Mouse (Mus musculus): ENCODE measurements around the gene Actrt2. TPM values are rescaled to one million over a fixed set of nuclear protein-coding genes. Genes with fewer than 3 reads are reported as not detected.

Gene Actrt2
- total and polyA plus RNA-seq, 2 experiments, result not detected

GRCm38 (mm10) chr4:154675441-154676000 is 7.9 kb upstream of the Actrt2 start:
- 67% methylated on average over 10 of the region's 10 CpGs for WGBS
- no peaks in the 10 kb centered on the region for H3K27me3 ChIP-seq (ENCODE audit: control insufficient read depth, insufficient read depth, low read length)
- no peak overlapping the region for H3K9ac ChIP-seq (ENCODE audit: low read depth, low read length)
- TF ChIP-seq POLR2A (IDR thresholded peaks at IDR 0.05; ENCODE audit: extremely low read depth, insufficient read depth, low read length) (no peak), CTCF (IDR thresholded peaks at IDR 0.05; ENCODE audit: low read depth, low read length) (no peak)
- no peaks in the 10 kb centered on the region for H3K79me2 ChIP-seq (ENCODE audit: control insufficient read depth, insufficient read depth, low read length)
- H3K4me3 ChIP-seq (ENCODE audit: insufficient read depth, low read depth, low read length), result no peak overlapping the region
- no peak overlapping the region for H3K27ac ChIP-seq (replicated peaks; ENCODE audit: insufficient read depth, low read depth, low read length)
- H3K4me1 ChIP-seq (ENCODE audit: control insufficient read depth, insufficient read depth, low read length), result no peaks in the 10 kb centered on the region
- H3K36me3 ChIP-seq (ENCODE audit: control insufficient read depth, insufficient read depth, low read length), result no peaks in the 10 kb centered on the region
- DNase-seq (ENCODE audit: extremely low read depth, low read depth, low spot score), result no peak

DNA sequence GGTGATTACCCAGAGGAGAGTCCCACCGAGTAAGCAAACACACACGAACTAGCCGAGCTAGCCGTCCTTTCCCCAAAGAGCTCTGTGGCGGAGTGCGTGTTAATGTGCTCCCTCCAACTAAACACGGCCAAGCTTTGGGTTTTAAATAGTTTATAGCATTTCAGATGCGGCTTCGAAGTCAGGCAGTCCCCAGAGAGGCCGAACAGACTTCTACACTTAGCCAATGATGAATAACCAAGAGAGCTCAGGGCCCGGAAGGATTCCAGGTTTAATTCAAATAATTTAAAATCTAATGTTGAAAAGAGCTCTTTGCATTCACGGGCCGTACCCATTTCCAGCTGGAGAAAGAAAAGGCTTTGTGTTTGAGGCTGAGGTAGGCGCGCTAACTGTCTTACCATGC is 7.3 kb upstream of the Actrt2 start:
- H3K27ac ChIP-seq (replicated peaks; ENCODE audit: insufficient read depth, low read depth, low read length), result no peak overlapping the region
- H3K36me3 ChIP-seq (ENCODE audit: control insufficient read depth, insufficient read depth, low read length), result no peaks in the 10 kb centered on the region
- H3K27me3 ChIP-seq (ENCODE audit: control insufficient read depth, insufficient read depth, low read length), result no peaks in the 10 kb centered on the region
- H3K79me2 ChIP-seq (ENCODE audit: control insufficient read depth, insufficient read depth, low read length), result no peaks in the 10 kb centered on the region
- no peak for DNase-seq (ENCODE audit: extremely low read depth, low read depth, low spot score)
- 44% methylated on average over 15 of the region's 15 CpGs for WGBS
- no peak for TF ChIP-seq CTCF (IDR thresholded peaks at IDR 0.05; ENCODE audit: low read depth, low read length)
- no peak for TF ChIP-seq POLR2A (IDR thresholded peaks at IDR 0.05; ENCODE audit: extremely low read depth, insufficient read depth, low read length)
- no peaks in the 10 kb centered on the region for H3K4me1 ChIP-seq (ENCODE audit: control insufficient read depth, insufficient read depth, low read length)
- H3K4me3 ChIP-seq (ENCODE audit: insufficient read depth, low read depth, low read length), result no peak overlapping the region
- no peak overlapping the region for H3K9ac ChIP-seq (ENCODE audit: low read depth, low read length)

- 2% methylated on average over 12 of the region's 12 CpGs for WGBS
These were observed 6.9 kb upstream of the Actrt2 start for GRCm38 (mm10) chr4:154674541-154674940.

DNA sequence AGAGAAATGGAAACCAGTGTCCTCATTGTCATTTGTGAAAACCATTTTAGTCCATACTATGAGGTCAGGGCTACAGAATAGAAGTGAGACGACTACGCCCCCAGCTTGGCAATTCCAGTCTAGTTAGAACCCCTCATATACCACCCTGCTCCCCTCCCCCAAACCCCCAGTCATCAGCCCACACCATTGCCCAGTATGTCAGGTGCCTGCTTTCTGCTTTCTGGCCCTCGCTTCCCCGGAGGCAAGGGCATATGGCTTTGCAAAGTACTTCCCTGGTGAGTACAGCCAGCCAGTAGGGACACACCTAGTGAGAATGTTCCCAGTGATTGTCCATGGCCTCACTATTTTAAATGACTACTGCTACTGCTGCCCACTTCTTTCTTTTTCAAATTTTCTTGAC is 6.3 kb upstream of the Actrt2 start:
- no peak overlapping the region for H3K9ac ChIP-seq (ENCODE audit: low read depth, low read length)
- H3K27me3 ChIP-seq (ENCODE audit: control insufficient read depth, insufficient read depth, low read length), result no peaks in the 10 kb centered on the region
- WGBS, result 82% methylated on average over 4 of the region's 4 CpGs
- H3K4me3 ChIP-seq (ENCODE audit: insufficient read depth, low read depth, low read length), result no peak overlapping the region
- no peak overlapping the region for H3K27ac ChIP-seq (replicated peaks; ENCODE audit: insufficient read depth, low read depth, low read length)
- TF ChIP-seq CTCF (IDR thresholded peaks at IDR 0.05; ENCODE audit: low read depth, low read length) (no peak), POLR2A (IDR thresholded peaks at IDR 0.05; ENCODE audit: extremely low read depth, insufficient read depth, low read length) (no peak)
- H3K36me3 ChIP-seq (ENCODE audit: control insufficient read depth, insufficient read depth, low read length), result no peaks in the 10 kb centered on the region
- no peaks in the 10 kb centered on the region for H3K4me1 ChIP-seq (ENCODE audit: control insufficient read depth, insufficient read depth, low read length)
- no peaks in the 10 kb centered on the region for H3K79me2 ChIP-seq (ENCODE audit: control insufficient read depth, insufficient read depth, low read length)
- no peak for DNase-seq (ENCODE audit: extremely low read depth, low read depth, low spot score)

More at GRCm38 (mm10) chr4:154674541-154674940, 6.9 kb upstream of the Actrt2 start:
- TF ChIP-seq CTCF (IDR thresholded peaks at IDR 0.05; ENCODE audit: low read depth, low read length) (peak; percentile 84), POLR2A (IDR thresholded peaks at IDR 0.05; ENCODE audit: extremely low read depth, insufficient read depth, low read length) (no peak)
- no peaks in the 10 kb centered on the region for H3K36me3 ChIP-seq (ENCODE audit: control insufficient read depth, insufficient read depth, low read length)
- H3K4me1 ChIP-seq (ENCODE audit: control insufficient read depth, insufficient read depth, low read length), result no peaks in the 10 kb centered on the region
- no peak overlapping the region for H3K9ac ChIP-seq (ENCODE audit: low read depth, low read length)
- H3K27me3 ChIP-seq (ENCODE audit: control insufficient read depth, insufficient read depth, low read length), result no peaks in the 10 kb centered on the region
- no peak overlapping the region for H3K27ac ChIP-seq (replicated peaks; ENCODE audit: insufficient read depth, low read depth, low read length)
- peak; percentile 4 for DNase-seq (ENCODE audit: extremely low read depth, low read depth, low spot score)
- H3K79me2 ChIP-seq (ENCODE audit: control insufficient read depth, insufficient read depth, low read length), result no peaks in the 10 kb centered on the region
- no peak overlapping the region for H3K4me3 ChIP-seq (ENCODE audit: insufficient read depth, low read depth, low read length)

- no peak for DNase-seq (ENCODE audit: extremely low read depth, low read depth, low spot score)
- H3K4me3 ChIP-seq (ENCODE audit: insufficient read depth, low read depth, low read length), result no peak overlapping the region
- no peaks in the 10 kb centered on the region for H3K27me3 ChIP-seq (ENCODE audit: control insufficient read depth, insufficient read depth, low read length)
- H3K9ac ChIP-seq (ENCODE audit: low read depth, low read length), result no peak overlapping the region
- 59% methylated on average over 1 of the region's 1 CpGs for WGBS
- no peak for TF ChIP-seq CTCF (IDR thresholded peaks at IDR 0.05; ENCODE audit: low read depth, low read length)
- no peak for TF ChIP-seq POLR2A (IDR thresholded peaks at IDR 0.05; ENCODE audit: extremely low read depth, insufficient read depth, low read length)
- no peak overlapping the region for H3K27ac ChIP-seq (replicated peaks; ENCODE audit: insufficient read depth, low read depth, low read length)
- no peaks in the 10 kb centered on the region for H3K79me2 ChIP-seq (ENCODE audit: control insufficient read depth, insufficient read depth, low read length)
- no peaks in the 10 kb centered on the region for H3K36me3 ChIP-seq (ENCODE audit: control insufficient read depth, insufficient read depth, low read length)
- H3K4me1 ChIP-seq (ENCODE audit: control insufficient read depth, insufficient read depth, low read length), result no peaks in the 10 kb centered on the region
These were observed 4.4 kb upstream of the Actrt2 start for GRCm38 (mm10) chr4:154672027-154672426.

DNA sequence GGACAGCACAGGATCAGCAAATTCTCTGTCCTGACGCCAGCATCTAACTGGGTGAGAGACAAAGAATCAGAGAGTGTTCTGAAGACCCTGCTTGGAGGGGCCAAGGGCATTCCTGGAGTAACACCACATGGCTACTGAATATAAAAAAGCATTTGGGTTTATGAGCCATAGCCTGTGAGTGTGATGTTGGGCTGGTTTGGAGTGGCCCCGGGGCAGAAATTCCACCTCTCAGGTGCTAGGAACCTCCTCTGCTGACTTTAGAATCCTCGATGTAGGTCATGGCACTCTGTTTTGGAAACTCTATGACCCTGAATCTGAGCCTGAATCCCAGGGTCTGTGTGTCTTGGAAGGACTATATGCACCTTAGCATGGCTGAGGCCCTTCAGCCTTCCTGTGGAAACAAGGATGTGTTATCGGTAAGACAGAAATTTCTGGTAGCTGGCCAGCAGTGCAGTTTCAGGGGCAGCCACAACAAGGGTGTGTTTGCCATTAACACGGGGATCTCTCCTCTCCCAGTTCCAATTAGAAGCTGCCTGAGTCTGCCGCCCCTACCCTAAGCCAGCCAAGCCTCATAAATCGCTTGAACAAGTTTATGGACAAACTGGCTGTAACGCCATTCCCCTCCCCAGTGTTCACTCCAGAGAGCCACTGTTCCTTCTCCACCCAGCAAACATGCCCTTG is 3.7 kb upstream of the Actrt2 start:
- Histone ChIP-seq H3K4me1 (ENCODE audit: control insufficient read depth, insufficient read depth, low read length) (no peaks in the 10 kb centered on the region), H3K36me3 (ENCODE audit: control insufficient read depth, insufficient read depth, low read length) (no peaks in the 10 kb centered on the region), H3K79me2 (ENCODE audit: control insufficient read depth, insufficient read depth, low read length) (no peaks in the 10 kb centered on the region), H3K27ac (replicated peaks; ENCODE audit: insufficient read depth, low read depth, low read length) (no peak overlapping the region), H3K27me3 (ENCODE audit: control insufficient read depth, insufficient read depth, low read length) (no peaks in the 10 kb centered on the region), H3K4me3 (ENCODE audit: insufficient read depth, low read depth, low read length) (no peak overlapping the region), H3K9ac (ENCODE audit: low read depth, low read length) (no peak overlapping the region)
- DNase-seq (ENCODE audit: extremely low read depth, low read depth, low spot score), result no peak
- TF ChIP-seq POLR2A (IDR thresholded peaks at IDR 0.05; ENCODE audit: extremely low read depth, insufficient read depth, low read length) (no peak), CTCF (IDR thresholded peaks at IDR 0.05; ENCODE audit: low read depth, low read length) (no peak)
- 75% methylated on average over 8 of the region's 8 CpGs for WGBS
